Mouse (Mus musculus) layer of hippocampus, adult 9-10 months (tissue): Measurements from ENCODE around the gene Nav2.

Experiments used
- DNase-seq: peaks from one replicate; pipeline ENCODE4 v3.0.0; 2022; ENCODE audit warnings: low spot score

Nav2 gene

DNA sequence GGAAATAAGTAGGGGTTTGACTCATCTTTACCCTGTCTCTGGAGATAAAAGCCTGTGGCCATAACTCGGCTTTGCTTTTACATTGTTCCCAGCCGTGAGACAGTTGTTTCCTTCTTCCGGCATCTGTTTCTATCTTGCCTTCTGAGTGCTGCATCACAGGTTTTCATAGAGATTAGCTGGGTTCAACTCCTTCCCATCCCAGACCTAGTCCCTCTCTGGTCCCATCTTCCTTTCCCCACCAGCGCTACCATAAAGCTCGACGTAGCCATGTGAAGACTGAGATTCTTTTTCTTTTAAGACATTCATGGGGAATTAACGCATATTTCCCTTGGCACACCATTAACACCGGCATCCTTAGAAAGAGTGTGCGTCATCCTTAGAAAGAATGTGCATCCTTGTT, 613.5 kb downstream of the Nav2 start:
- DNase-seq, result no peak

DNA sequence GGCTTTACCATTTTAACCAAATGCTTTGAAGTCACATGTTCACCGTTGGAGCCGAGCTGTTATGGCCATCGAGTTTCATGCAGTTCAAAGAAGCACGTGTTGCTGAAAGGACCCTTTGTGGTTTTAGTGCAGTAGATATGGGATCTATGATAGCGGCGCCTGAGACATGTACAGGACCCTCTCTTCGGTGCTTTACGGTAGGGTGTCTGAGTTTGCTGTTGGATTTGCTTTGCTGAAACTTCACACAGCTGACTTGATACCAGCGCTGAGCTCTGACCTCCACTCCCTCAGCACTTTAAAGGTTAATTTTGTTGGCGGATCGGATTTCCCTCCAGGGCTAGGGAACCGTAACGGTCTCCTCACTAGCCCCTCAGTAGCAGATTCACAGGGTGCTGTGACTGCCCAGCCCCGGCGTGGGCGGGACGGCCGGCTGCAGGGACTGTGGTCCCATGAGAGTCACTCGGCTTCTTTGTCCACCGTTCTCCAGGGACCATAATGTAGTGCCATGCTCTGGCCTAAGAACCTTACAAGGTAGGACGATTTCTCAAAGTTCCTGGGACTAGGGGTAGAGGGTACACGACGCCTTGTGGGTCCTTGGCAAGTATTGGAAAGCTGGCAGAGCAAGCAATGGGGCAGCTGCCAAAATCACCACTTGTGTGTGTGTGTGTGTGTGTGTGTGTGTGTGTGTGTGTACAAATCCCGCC, 614.0 kb downstream of the Nav2 start:
- DNase-seq, result no peak

DNA sequence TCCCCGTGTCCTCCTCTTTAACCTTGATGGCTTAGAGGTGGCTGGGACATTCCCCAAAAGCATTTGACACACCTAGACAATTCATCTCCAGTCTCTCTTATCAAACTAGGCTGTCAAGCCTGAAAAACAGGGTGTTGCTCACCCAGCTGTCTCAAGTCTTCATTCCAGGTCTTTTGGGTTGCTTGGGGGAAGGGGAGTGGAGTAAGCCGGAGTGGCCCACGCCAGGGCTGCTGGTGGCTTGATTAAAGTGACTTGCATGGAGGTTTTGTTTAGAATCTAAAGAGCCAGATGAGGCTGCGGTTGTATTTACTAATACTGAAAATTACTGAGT, 614.6 kb downstream of the Nav2 start:
- no peak for DNase-seq

DNA sequence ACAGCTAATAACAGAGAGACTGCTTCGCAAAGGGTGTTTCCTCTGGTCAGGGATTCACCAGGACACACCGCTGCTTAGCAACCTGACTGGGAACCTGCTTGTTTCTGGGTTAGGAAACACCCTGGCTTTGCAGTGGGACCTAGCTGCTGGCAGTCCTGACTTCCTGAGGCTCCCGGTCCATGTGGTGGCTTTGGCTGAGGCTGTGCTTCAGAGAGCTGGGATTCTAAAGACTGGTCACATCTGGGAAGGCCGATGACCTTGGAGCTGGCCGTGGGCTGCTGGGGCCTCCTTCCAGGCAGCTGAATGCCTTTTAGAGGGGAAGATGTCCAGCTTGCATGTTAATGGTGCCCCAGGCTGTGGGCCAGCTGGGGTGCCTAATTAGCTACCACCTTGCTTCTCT, 615.2 kb downstream of the Nav2 start:
- DNase-seq, result no peak

DNA sequence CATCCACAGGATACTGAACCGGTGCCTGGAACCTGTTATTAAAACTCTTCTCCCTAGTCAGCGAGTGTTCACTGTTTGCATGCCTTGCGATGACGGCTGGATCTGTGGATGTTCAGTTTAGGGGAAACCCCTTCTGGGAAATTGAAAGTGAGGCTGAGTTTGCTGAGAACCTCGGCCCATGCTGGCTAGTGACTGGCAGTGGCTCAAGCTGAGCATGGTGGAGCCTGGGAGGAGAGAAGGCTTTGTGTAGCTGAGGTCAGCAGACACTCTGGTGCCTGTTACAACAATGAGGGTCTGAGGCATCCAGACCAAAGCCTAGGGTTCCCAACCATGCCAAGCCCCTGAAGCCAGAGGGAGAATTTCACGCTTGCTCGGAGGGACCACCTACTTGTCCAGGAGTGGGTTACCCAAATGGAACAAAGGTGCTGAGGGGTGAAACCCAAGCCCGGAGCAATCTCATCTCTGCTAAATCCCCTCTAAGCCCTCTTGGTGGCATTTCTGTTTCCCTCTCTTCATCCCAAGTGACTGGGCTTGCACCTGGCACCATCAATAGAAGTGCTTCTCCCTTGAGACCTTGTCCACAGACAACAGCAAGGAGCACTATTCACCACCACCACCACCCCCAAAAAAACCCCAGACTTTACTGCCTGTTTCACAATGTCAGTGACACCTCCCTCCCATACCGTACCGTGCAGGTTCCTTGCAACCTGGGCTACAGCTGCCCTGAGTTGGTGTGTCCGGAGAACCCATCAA, 617.0 kb downstream of the Nav2 start:
- no peak for DNase-seq

DNA sequence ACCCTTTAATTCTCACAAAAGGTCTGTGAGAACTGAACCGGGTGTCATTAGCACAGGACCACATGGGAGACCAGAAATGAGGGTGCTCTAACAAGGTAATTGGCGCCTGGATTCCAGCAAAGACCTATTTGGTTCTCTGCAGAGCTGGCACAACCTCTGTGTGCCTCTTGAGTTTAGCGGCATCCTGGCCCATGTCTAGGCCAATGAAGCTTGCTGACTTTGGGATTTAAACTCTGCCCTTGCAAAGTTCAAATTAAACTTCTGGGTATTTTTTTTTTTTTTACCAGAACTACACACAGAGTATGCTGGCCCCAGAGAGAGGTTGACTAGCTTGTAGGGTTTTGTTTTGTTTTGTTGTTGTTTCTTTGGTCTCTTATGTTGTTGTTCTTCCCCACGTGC, 617.6 kb downstream of the Nav2 start:
- DNase-seq, result no peak

DNA sequence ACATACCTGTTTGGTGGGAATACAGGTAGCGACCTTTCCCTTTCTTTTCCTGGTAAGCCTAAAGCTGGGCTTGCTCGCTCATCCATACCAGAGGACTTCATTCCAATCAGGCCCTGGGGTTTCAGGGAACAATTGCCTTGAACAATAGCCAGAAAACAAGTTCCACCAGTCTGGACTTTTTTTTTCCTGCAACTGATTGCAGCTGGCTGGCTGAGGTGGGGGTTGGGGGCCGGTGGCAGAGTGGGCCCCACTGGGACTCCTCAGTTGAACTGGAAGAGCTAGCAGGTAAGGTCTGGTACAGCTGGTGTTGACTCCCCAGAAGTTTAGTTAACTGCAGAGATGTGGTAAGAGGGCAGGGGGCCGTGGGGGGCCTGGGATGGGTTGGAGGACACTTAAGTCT, 619.0 kb downstream of the Nav2 start:
- no peak for DNase-seq

DNA sequence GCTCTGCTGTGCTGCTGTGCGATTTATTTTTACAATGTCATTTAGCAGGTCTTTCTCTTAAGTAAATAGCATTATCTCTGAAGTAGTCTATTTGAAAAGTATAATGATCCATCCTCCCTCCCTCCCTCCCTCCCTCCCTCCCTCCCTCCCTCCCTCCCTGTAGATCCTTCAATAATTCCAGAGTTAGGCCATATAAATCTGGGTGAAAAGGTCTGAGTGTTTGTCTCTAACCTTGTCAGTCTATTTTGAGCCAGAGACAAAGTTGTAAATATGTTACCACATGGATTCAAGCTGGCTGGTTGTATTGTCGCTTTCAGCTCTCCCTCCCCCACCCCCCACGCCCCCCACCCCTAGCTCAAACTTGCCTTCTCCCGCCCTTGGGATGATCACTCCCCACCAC, 619.4 kb downstream of the Nav2 start:
- DNase-seq, result no peak

DNA sequence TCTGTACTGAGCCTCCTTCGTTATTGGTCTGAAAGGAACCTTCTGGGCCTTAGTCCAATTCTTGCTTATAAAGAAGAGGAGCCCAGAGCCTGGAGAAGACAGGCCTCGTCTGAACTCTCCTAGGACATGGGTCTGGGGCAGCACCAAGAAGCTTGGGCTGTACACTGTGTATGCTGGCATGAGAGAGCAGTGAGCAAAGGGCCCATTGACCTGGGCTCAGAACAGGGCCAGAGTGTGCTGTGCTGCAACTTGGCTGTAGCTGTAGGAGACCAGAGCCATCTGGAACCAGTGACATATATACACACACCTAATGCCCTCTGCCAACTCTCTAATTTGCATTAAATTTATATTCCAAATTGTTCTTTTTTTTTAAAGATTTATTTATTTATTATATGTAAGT, 621.0 kb downstream of the Nav2 start:
- DNase-seq, result no peak

DNA sequence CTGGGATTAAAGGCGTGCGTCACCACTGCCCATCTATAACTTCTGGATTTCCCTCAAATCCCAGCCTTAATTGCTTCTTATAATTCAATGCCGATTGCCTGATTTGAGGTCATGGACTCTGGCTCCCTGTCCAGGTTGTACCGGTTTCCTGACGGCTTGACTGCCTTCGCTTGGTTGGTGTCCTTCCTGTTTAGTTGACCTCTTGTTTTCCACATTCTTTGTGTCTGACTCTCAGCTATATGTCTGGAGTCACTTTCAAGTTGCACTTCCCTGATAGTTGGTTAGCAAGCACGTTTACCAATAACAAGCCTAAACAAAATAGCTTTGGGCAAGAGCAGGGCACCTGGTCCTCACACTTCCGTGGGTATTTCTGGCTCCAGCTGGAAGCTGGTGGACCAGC, 625.1 kb downstream of the Nav2 start:
- DNase-seq, result no peak

DNA sequence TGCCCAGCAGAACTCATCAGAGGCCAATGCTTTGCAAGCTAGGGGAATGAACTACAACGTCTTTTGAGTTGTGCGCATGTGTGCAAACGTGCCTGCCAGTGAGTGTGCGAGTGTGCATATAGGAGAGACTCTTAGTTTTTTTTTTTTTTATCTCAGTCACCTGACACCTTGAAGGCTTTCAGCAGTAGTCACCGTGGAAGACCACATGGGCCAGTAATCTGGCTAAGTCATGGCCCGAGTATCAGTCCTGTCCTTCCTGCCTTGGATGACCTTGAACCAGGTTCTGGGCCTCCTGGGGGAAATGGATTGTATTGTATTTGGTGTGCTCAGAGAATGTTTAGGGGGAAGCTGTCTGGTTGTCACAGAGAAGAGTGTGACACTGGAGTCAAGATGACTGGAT, 625.7 kb downstream of the Nav2 start:
- DNase-seq, result no peak

DNA sequence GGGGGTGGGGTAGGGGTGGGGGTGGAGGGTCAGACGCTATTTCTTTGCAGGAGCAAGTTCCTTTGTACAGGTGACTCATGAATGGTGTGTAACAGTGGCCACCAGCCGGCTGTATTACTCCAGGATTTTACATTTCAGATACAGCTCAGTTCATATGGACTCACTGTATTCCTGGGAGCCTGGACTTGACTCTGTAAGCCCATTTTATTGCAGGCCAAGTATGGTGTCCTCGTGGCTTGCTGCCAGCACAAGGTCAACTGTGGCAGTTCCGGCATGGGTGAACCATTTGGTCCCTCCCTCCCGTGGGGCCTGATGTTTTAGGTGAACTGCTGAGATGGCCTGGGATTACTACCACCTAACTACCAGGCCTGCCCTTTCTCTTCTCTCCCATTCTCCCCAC, 629.8 kb downstream of the Nav2 start:
- DNase-seq, result no peak

DNA sequence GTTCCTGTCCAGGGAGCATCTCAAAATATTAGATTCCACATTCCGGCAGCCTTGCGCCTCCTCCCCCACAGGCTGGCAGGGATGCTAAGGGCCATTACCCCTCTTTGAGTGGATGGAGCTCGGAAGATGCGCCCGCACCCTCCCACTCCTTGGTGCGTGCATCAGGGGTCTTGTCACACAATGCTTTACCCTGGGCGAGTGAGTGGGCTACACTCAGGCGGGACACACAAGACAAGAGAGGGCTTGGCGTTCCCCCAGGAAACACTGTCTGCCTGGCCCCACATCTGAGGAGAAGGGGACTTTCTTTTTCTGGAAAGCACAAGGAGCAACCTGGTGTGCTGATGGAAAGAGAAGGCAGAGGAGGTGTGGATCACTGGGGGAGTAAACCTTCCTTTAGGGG, 631.7 kb downstream of the Nav2 start:
- no peak for DNase-seq

DNA sequence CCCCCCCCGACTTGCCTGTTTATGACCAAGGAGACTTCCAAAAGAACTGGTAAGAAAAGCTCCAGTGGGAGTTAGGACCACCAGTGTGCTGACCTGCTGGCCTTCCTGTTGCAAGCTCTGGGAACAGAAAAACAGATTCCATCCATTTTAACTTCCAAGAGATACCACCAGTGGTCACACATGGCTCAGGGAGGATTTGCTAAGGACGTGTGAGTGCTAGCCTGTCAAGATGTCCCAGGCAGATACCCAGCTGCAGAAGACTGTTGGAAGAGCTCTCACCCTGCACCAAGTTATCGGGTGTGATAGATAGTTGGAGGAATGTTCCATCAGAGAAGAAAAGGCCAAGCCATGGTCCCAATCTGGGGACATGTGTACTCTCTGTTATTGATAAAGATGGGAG, 633.6 kb downstream of the Nav2 start:
- DNase-seq, result no peak

DNA sequence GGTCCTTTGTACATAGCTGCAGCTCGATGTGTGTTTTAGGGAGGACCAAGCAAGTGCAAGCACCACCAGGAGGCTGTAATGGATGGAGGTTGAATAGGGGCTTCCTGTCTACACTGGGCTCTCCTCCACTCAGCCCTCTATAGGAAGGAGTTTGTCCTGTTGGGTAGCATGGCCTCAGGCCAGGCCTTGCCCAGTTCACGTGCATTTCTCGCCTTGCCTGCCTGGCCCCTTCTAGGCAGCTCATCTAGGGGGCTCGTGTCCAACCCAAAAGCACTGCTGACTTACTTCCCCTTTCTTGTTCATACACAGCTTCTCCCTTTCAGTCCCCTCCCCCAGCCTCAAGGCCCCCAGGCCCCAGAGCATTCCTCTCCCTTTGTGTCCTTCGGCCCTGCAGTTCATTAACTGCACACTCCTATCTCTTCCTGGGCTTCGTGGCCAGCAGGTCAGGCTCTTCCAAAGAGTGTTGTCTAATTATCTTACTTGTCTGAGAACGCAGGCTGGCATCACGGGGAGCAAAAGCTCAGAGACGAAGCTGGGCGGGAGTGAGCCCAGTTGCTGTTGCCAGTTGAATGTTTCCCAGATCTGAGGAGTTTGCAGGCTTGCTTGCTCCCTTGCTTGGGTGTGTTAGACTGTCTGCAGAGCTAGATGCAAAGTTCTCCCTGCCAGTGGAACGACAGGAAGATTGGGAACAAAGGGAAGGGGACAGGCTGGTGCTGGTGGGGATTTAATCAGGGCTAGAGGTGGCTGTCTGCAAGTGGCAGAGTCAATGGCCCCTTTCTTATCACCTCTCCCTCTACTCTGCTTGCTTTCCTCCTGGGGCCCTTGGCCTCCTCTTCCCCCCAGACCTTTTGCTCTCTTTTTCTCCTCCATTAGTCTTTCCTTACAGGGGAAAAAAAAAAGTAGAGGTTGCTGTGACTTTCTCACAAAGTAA, 636.5 kb downstream of the Nav2 start:
- no peak for DNase-seq

DNA sequence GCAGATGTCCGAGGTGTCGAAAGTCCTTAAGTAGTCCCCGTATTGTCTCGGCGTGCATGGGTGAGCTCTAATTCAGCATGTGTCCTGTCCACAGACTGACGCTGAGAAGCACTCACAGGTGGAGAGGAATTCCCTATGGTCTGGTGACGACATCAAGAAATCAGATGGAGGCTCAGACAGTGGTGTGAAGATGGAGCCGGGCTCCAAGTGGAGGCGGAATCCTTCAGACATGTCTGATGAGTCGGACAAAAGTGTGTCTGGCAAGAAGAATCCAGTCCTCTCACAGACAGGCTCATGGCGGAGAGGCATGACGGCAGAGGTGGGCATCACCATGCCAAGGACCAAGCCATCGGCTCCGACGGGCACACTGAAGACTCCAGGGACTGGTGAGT, 637.2 kb downstream of the Nav2 start:
- no peak for DNase-seq

DNA sequence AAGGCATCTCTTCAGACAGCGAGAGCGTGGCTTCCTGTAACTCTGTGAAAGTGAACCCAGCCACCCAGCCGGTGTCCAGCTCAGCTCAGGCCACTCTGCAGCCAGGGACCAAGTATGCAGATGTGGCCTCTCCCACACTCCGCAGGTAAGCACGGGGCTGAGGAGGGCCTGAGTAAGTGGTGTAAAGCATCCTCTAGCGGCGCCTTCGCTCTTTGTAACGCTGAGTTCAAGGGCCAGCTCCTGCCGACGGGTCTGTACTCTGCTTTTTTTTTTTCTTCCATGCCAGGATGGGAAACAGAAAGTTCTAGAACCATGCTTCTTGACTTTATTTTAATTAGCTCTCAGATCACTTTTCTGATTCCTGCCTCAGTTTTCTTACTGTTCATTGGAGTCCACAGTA, 639.9 kb downstream of the Nav2 start:
- DNase-seq, result no peak

DNA sequence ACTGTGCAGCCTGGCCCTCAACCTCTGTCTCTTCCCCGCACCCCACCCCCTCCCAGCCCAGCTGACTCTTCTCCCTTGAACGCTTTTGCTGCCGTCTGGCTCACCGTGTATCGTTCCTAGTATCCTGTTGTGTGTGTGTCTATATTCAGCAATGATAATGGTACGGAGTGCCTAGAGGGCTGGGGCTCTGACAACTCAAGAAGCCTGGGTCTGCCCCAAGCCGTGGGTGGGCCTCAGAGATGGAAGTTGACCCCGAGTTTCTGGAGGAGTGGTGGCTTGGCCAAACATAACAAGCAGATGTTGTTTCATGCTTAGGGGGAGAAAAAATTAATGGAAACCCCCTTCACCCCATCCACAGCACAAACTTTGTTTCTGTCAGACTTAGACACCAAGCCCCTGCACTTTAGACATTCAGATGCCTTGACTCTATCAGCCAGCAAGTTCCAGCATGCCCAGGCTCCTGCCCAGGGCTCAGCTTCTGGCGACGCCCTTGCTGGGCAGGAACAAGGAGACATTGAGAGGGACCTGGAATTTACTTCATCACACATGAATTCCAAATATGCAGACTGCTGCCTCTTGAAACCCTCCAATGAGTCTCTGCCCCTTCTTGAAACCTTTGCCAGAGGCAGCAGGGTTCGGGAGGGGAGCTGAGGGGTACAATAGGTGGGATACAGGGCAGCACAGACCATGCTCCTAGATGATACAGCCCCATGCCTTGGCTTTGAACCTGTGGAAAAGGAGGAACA, 644.9 kb downstream of the Nav2 start:
- DNase-seq, result no peak

DNA sequence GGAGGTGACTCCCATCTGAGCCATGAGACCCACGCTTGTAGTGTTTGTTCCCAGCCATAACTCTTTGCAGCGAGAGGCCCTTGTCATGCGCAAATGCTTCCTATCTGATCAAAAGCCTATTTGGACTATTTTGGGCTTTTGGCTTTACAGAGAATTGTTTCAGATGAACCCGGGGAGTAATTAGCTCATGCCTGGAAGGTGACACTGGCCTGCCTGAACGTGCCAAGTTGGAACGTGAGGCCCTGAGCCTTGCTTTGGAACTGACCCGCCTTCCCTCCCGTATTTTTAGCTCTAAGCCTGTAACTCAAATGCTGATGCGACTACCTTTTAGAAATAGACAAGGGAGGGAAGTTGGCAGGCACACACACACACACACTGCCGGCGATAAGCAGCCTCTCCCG, 649.7 kb downstream of the Nav2 start:
- DNase-seq, result no peak

DNA sequence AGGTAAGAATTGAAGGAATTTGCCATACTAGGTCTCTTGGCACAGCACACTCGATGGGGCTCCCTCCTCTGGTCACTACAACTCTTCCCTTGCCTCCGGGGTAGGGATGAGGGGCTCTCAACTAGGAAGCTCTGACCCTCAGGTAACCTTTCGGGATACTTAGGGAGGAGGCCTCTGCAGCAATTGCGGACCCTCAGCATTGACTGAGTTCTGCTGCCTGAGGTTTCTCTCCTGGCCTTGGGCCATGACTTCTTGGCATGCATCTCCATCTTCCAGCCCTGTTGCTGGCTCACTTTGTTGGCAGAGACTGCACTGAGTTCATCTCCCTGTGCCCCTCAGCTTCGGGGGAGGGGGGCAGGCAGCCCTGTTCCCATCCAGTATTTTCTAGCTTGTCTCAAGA, 650.4 kb downstream of the Nav2 start:
- no peak for DNase-seq

DNA sequence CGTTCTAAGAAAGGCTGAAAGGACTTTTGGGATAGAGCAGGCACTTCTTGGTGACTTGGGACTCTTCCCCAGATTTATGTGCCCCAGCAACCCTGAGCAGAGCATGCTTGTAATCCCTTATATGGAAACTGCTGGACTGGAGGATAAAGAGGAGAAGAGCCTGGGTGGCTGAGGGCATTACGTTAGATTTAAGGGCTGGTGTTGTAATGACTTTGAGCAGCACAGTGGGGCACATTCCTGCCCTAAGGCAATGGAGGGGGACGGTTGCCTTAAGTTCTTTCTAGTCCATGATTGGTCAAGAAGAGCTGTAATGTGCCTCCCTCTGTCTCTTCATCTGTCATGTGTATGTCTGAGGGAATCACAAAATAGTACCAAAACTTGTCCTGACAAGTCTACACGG, 651.5 kb downstream of the Nav2 start:
- DNase-seq, result no peak

DNA sequence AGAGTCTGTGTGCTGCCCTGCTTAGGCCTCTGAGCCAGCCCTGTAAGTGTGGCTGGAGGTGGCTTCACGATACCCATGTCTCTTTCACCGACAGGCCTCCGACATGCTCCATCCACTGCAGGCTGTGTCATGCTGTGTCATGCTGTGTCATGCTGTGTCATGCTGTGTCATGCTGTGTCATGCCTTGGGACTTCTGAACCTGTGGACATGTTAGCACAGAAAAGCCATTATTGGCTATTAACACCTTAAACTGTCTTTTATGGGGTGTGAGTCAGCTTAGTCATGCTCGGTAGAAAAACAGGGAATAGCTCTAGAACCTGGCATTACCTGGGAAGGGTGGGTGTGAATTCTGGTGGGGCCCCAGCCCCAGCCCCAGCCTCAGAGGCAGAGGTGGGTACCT, 653.9 kb downstream of the Nav2 start:
- no peak for DNase-seq
